Mouse (Mus musculus) A20 (cell line): ENCODE data around the gene Rcan2.

ENCODE experiments used
- DNase-seq: peaks from one replicate; pipeline ENCODE4 v3.0.0-alpha.2; 2011; ENCODE audit warnings: low read depth, low spot score

Rcan2 gene

GRCm38 (mm10) chr17:43801077-43801476 lies at the start of gene Rcan2:
Rcan2 (plus strand) TSS chr17:43801351.
- DNase-seq: no peak

- no peak for DNase-seq
These were observed 48.3 kb upstream of the Rcan2 start for GRCm38 (mm10) chr17:43752811-43753210.

- no peak for DNase-seq
These were observed 46.5 kb upstream of the Rcan2 start for GRCm38 (mm10) chr17:43754687-43755086.

- peak; percentile 4 for DNase-seq
These were observed 42.4 kb upstream of the Rcan2 start for GRCm38 (mm10) chr17:43758607-43759259.

GRCm38 (mm10) chr17:43784531-43784930 lies 16.6 kb upstream of the Rcan2 start:
- DNase-seq: no peak

DNA sequence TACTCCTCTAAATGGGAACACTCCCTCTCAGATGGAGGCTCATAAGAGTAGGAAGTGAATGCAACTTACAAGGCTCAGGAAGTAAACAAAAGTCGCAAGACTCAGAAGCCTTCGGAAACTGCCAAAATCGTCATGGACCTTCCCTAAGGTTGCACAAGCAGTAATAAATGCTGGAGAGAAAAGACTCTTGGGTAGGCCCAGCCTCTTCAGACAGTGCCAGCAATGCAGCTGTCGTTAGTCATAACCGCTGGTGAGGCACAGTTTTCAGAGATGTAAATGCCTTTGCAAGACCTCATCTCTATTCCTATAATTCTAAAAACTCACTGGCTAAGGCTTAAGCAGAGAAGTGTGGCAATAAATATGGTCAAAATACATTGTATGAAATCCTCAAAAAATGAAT lies 12.9 kb upstream of the Rcan2 start:
- DNase-seq: no peak

GRCm38 (mm10) chr17:43789376-43789775 lies 11.8 kb upstream of the Rcan2 start:
- no peak for DNase-seq

GRCm38 (mm10) chr17:43791751-43792150 lies 9.4 kb upstream of the Rcan2 start:
- DNase-seq: no peak

DNA sequence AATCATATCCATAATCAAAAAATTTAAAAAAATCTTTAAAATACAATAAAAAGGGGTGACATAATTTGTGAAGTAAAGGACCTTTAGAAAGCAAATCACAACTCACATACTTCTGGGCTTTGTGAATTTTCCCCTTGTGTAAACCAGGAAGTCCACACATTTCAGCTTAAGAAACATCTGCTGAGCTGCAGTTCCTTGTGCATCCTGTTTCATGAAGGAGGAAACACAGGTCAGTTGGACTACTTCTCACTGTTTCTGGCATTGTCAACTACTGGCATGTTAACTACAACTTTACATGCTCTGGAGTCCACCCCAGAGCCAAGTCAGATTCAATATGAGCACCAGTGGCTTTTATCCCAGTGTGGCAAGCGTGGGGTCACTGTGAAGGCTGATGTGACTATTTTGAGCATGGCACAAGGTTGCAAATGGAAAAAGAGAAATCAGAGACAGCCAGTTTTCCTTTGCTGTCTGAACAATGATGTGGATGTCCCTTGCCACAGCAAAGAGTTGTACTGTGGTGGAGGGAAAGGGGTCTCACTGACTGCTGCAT lies 6.3 kb upstream of the Rcan2 start:
- no peak for DNase-seq

GRCm38 (mm10) chr17:43801595-43802373 lies 633 bp downstream of the Rcan2 start:
- no peak for DNase-seq

DNA sequence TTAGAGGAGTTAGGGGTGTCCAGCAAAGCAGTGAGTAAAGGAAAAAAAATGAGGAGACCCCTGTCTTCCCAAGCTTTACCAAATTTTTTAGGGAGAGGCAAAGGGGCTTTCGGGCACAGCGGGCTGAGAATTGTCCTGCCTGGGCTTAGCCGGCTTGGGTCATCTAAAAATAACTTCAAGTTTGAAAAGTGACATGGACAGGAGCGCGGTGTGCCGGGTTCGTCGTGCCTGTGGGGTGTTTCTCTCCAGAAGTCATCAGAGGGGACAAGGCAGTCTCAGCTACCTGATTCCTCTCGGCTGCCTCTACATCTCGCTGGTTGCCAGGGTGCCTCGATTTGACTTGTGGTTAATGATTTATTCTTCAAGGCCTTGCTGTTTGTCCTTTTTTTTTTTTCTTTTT lies 1.3 kb downstream of the Rcan2 start:
- no peak for DNase-seq

- no peak for DNase-seq
These were observed 2.0 kb downstream of the Rcan2 start for GRCm38 (mm10) chr17:43803111-43803510.

DNA sequence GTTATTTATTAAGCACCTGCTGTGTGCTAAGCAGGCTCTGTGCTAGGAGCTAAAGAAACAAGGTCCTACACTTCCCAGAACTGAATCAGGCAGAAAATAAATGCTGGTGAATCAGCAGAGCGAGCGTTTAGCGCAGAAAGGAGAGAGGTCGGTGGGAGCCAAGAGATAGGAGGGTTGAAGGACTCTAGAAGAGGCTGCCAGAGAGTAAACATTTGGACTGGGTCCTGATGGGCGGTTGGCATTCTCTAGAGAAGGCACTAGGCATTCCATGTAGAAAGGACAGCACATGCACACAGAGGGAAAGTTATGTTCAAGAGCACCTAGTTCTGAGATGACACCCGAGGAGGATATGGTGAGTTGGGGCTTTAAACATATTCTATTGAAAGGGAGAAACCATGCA lies 2.6 kb downstream of the Rcan2 start:
- DNase-seq: no peak

- DNase-seq: no peak
These were observed 5.7 kb downstream of the Rcan2 start for GRCm38 (mm10) chr17:43806841-43807240.

- DNase-seq: no peak
These were observed 10.3 kb downstream of the Rcan2 start for GRCm38 (mm10) chr17:43811453-43811852.

GRCm38 (mm10) chr17:43815376-43815775 lies 14.2 kb downstream of the Rcan2 start:
- DNase-seq: no peak

GRCm38 (mm10) chr17:43816480-43816879 lies 15.3 kb downstream of the Rcan2 start:
- DNase-seq: no peak

DNA sequence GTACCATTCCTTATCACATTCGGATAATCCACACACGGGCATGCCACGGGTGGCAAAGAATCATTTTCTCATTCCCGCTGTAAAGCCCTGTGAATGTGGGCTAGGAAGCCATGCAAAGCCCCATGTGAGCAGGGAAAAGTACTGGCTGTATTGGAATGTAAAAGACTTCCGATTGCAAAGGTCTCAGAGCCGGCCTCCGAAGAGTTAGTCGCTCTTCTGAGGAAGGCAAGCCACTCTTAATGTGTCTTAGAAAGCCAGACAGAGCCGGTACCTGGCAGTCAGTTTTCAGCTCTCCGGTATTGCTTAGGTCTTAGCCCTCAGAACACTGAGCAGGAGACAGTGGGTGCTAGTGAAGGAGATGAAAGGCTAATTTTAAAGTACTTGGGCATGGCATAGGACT lies 16.0 kb downstream of the Rcan2 start:
- DNase-seq: no peak

DNA sequence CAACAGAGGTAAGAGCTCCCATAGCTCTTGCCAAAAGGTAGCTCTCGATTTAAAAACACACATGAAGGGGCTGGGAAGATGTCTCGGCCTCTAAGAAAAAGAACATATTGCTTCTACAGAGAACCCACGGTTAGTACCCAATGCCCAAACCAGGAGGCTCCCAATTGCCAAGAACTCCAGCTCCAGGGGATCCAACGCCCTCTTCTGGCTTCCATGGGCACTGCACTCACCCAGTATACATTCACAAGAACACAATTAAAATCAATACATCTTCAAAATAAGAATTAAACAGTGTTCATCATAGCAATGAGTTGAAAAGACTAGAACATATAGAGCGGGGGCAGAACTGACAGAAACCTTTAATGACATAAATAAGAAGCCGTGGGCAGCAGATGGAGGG lies 17.2 kb downstream of the Rcan2 start:
- no peak for DNase-seq

GRCm38 (mm10) chr17:43820904-43821303 lies 19.8 kb downstream of the Rcan2 start:
- no peak for DNase-seq

DNA sequence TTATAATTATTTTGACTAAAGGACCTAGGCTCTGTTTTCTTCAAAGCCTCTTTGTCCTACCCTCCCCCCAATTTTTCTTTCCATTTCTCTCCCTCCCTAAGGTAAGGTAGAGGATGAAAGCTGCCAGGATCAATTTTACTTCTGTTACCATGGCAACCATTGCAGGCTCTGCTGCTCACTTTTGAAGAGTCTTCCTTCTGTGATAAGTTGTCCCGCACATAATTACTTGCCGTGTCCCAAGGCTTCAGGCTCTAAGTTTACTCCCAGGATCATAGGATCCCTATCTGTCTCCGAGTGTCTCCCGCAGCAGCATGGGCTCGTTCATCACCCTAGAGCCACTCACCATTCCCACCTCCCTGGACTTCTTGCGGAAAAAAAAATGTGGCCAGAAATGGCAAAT lies 21.1 kb downstream of the Rcan2 start:
- no peak for DNase-seq

GRCm38 (mm10) chr17:43822630-43823029 lies 21.5 kb downstream of the Rcan2 start:
- DNase-seq: no peak
